Mouse (Mus musculus) forebrain, postnatal 0 days (tissue): ENCODE measurements around the gene Nfat5. TPM values are rescaled to one million over a fixed set of nuclear protein-coding genes. Genes with fewer than 3 reads are reported as not detected.

ENCODE experiments used
- ATAC-seq: fragments of 200-750 bp; cut with Nextera tagmentation; 2 replicates; pipeline ENCODE4 v1.8.0; 2017; ENCODE audit warnings: mild to moderate bottlenecking, moderate library complexity
- DNase-seq: peaks from one replicate; pipeline ENCODE4 v3.0.0-alpha.2; 2015
- H3K27ac ChIP-seq: fragments of 300-500 bp; sonication (generic); 2 replicates; pipeline ENCODE4 v1.5.1; 2014; ENCODE audit warnings: low read depth, mild to moderate bottlenecking, antibody characterized with exemption, low read length, moderate library complexity, mixed read lengths
- H3K27me3 ChIP-seq: fragments of 300-500 bp; sonication (generic); 2 replicates; pipeline ENCODE4 v1.6.1; 2014; ENCODE audit warnings: mild to moderate bottlenecking, low read length, mixed read lengths; ENCODE audit not compliant: insufficient read depth
- H3K36me3 ChIP-seq: fragments of 300-500 bp; sonication (generic); 2 replicates; pipeline ENCODE4 v1.6.1; 2014; ENCODE audit warnings: mild to moderate bottlenecking, moderate library complexity; ENCODE audit not compliant: insufficient read depth
- H3K4me1 ChIP-seq: fragments of 300-500 bp; sonication (generic); 2 replicates; pipeline ENCODE4 v1.6.1; 2014; ENCODE audit warnings: antibody characterized with exemption; ENCODE audit not compliant: insufficient read depth
- H3K4me2 ChIP-seq: fragments of 300-500 bp; sonication (generic); 2 replicates; pipeline ENCODE4 v1.6.1; 2014; ENCODE audit warnings: low read depth, mild to moderate bottlenecking, moderate library complexity
- H3K4me3 ChIP-seq: fragments of 300-500 bp; sonication (generic); 2 replicates; pipeline ENCODE4 v1.5.1; 2014; ENCODE audit warnings: low read depth, low read length, mixed read lengths
- H3K9ac ChIP-seq: fragments of 300-500 bp; sonication (generic); 2 replicates; pipeline ENCODE4 v1.6.1; 2014; ENCODE audit warnings: mild to moderate bottlenecking
- H3K9me3 ChIP-seq: fragments of 300-500 bp; sonication (generic); 2 replicates; pipeline ENCODE4 v1.6.1; 2016; ENCODE audit warnings: low read length
- CTCF ChIP-seq: sonication (generic); IDR thresholded peaks from 2 replicates; pipeline ENCODE4 v1.5.1; 2016; ENCODE audit warnings: antibody characterized with exemption, control low read depth, low read depth
- WGBS: fragments of 180-500 bp; shearing (Covaris S2); extraction: QIAGEN DNeasy Blood & Tissue Kit; methylation state at CpG from one replicate; pipeline ENCODE4 v1.1.7; 2014; 5-methylcytosine and 5-hydroxymethylcytosine counted together
- polyA plus RNA-seq: library from polyadenylated mRNA; unstranded; fragments of >200 nt; fragmentation: Nextera tagmentation; extraction: Ambion mirVana; gene quantifications from 2 replicates; pipeline ENCODE4 v1.2.1, GENCODE M21; 2015
- total RNA-seq: library from RNA; depleted of rRNA; stranded (reverse); fragments of >200 nt; gene quantifications from 2 replicates; pipeline ENCODE4 v1.2.3, GENCODE M21; 2014

Gene Nfat5
- total and polyA plus RNA-seq, 2 experiments from 2014 or later: 4.2 to 22.1 TPM

DNA sequence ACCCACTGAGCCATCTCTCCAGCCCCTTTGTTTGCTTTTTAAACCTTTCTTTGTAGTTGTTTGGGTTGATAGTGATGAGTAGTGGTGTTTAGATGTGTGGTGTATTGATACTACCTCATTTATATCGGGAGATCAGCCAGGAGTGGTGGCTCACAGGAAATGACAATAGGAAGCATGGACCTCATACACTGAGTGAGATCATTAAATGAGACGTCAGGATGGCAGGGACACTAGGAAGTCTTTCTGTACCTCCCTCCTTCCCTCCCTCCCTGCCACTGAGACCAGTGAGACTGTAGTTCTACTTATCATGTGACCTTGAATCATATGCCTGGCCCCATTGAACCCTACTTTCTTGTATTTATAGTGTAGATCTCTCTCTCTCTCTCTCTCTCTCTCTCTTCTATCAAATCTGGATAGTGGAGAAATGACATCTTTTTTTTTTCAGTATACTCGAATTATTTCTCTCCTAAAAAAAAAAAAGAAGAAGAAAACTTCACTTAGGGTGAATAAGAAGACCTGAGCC, 23.6 kb upstream of the Nfat5 start:
- 53% methylated on average over 3 of the region's 3 CpGs for WGBS
- no peak for DNase-seq
- Histone ChIP-seq H3K27me3 (no peaks in the 10 kb centered on the region), H3K9me3 (no peaks in the 10 kb centered on the region), H3K4me1 (no peaks in the 10 kb centered on the region), H3K27ac (no peak overlapping the region), H3K36me3 (no peaks in the 10 kb centered on the region), H3K4me3 (no peak overlapping the region), H3K9ac (no peak overlapping the region), H3K4me2 (no peak overlapping the region)
- ATAC-seq: no peak
- TF ChIP-seq CTCF: no peak

GRCm38 (mm10) chr8:107270287-107270686, 23.0 kb upstream of the Nfat5 start:
- Histone ChIP-seq H3K4me2 (no peak overlapping the region), H3K27ac (no peak overlapping the region), H3K4me3 (no peak overlapping the region), H3K36me3 (no peaks in the 10 kb centered on the region), H3K4me1 (no peaks in the 10 kb centered on the region), H3K27me3 (no peaks in the 10 kb centered on the region), H3K9me3 (no peaks in the 10 kb centered on the region), H3K9ac (no peak overlapping the region)
- 82% methylated on average over 4 of the region's 4 CpGs for WGBS
- DNase-seq (no peak), ATAC-seq (no peak)
- no peak for TF ChIP-seq CTCF

DNA sequence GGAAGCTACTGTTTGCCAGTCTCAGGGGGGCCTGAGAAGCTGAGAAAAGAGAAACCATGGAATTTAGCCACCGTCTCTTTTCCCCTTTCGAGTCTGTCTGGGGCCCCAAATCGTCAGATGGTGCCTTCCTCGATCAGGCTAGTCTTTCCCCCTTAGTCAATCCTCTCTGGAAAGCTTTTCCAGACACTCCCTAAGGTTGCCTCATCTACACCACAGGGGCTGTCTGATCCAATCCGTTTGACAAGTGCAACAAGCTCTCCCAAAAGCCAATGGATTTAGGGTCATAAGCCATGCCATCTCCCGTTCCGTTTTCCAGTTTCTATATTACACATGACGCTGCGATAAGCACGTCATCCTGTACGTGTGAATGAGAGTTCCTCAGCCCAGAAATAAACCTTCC, 22.5 kb upstream of the Nfat5 start:
- no peak for TF ChIP-seq CTCF
- H3K27me3 ChIP-seq: no peaks in the 10 kb centered on the region
- H3K27ac ChIP-seq: no peak overlapping the region
- H3K4me2 ChIP-seq: no peak overlapping the region
- H3K9me3 ChIP-seq: no peaks in the 10 kb centered on the region
- DNase-seq (no peak), ATAC-seq (no peak)
- no peaks in the 10 kb centered on the region for H3K4me1 ChIP-seq
- no peak overlapping the region for H3K9ac ChIP-seq
- 77% methylated on average over 11 of the region's 11 CpGs for WGBS
- H3K36me3 ChIP-seq: no peaks in the 10 kb centered on the region
- H3K4me3 ChIP-seq: no peak overlapping the region

- DNase-seq: no peak
Measured at GRCm38 (mm10) chr8:107277323-107277883, 15.9 kb upstream of the Nfat5 start.

GRCm38 (mm10) chr8:107278571-107278970, 14.7 kb upstream of the Nfat5 start:
- Histone ChIP-seq H3K9me3 (no peaks in the 10 kb centered on the region), H3K4me2 (no peak overlapping the region), H3K27me3 (no peaks in the 10 kb centered on the region), H3K9ac (no peak overlapping the region), H3K27ac (no peak overlapping the region), H3K4me3 (no peak overlapping the region), H3K36me3 (no peaks in the 10 kb centered on the region), H3K4me1 (no peaks in the 10 kb centered on the region)
- 88% methylated on average over 1 of the region's 1 CpGs for WGBS
- TF ChIP-seq CTCF: no peak
- ATAC-seq (no peak), DNase-seq (no peak)

More at GRCm38 (mm10) chr8:107277323-107277883, 15.9 kb upstream of the Nfat5 start:
- Histone ChIP-seq H3K27ac (no peak overlapping the region), H3K9ac (no peak overlapping the region), H3K36me3 (no peaks in the 10 kb centered on the region), H3K4me2 (no peak overlapping the region), H3K27me3 (no peaks in the 10 kb centered on the region), H3K4me1 (no peaks in the 10 kb centered on the region), H3K4me3 (no peak overlapping the region), H3K9me3 (no peaks in the 10 kb centered on the region)
- TF ChIP-seq CTCF: no peak
- ATAC-seq: no peak
- 77% methylated on average over 5 of the region's 5 CpGs for WGBS

DNA sequence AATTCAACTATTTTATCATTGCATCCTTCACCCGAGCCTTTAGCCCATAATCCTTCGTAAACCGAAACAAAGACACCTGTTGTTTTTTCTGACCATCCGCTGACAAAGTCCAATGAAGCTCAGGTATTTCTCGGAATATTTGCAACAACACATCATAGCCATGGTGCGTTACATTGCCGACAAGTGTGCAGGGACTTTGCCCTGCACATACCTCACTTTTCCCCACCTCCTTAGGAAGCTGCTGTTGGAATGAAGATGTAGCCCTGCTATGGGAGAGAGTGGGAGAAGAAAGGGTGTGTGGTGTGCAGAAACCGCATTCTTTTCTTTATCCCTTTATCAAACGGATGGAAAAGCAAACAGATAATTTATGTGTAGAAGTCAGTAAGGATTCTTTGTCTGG, 6.6 kb upstream of the Nfat5 start:
- ATAC-seq: no peak
- Histone ChIP-seq H3K4me1 (no peaks in the 10 kb centered on the region), H3K27ac (no peak overlapping the region), H3K4me3 (no peak overlapping the region), H3K36me3 (no peaks in the 10 kb centered on the region), H3K27me3 (no peaks in the 10 kb centered on the region), H3K9ac (no peak overlapping the region), H3K4me2 (no peak overlapping the region), H3K9me3 (no peaks in the 10 kb centered on the region)
- 79% methylated on average over 9 of the region's 9 CpGs for WGBS
- no peak for DNase-seq
- no peak for TF ChIP-seq CTCF

DNA sequence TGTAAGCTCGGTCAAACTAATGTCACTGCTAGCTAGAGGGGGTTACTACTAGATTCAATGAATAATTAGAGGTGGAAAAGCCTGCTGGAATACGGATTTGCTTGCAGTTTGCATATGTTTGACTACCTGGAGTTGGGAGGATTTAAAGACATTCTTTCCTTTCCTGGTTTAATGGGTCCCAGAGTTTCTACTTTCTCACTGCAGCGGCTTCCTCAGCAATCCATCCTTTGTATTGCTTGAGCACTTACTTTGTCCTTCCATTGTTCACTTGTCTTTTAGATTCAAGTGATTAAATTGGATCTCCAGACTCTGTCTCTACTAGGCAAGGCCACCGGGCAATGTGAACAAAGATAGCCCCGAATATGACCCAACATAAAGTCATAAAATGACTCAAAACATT, 5.7 kb upstream of the Nfat5 start:
- 51% methylated on average over 5 of the region's 5 CpGs for WGBS
- DNase-seq (no peak), ATAC-seq (no peak)
- no peaks in the 10 kb centered on the region for H3K27me3 ChIP-seq
- no peaks in the 10 kb centered on the region for H3K36me3 ChIP-seq
- no peak overlapping the region for H3K27ac ChIP-seq
- H3K4me3 ChIP-seq: no peak overlapping the region
- H3K9me3 ChIP-seq: no peaks in the 10 kb centered on the region
- H3K9ac ChIP-seq: no peak overlapping the region
- no peak overlapping the region for H3K4me2 ChIP-seq
- TF ChIP-seq CTCF: no peak
- no peaks in the 10 kb centered on the region for H3K4me1 ChIP-seq

DNA sequence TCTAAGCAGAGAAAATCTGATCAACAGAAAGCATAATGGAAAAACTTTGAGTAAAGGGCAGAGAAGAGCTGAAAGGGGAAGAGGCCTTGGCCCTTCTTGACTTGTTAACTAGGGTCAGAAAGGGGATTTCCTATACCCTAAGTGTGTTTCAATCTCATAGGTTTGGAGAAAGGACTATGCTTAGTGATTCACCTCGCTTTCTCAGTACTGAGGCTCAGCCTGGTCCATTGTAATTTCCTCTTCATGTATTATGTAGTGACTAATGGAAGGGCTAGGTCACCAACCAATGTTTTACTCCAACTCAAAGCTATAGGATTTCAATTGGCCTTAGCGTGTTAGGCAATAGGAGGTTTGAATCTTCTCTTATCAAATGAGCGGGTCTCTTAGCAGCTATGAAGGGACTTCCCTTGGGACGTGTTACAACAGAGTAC, 2.1 kb upstream of the Nfat5 start:
- Histone ChIP-seq H3K9ac (no peak overlapping the region), H3K4me3 (no peak overlapping the region), H3K36me3 (no peaks in the 10 kb centered on the region), H3K4me2 (no peak overlapping the region), H3K9me3 (no peaks in the 10 kb centered on the region), H3K4me1 (peaks cover 4% of the 10 kb centered on the region; the same call in 1 of the 2 replicates), H3K27ac (no peak overlapping the region), H3K27me3 (no peaks in the 10 kb centered on the region)
- TF ChIP-seq CTCF: no peak
- 88% methylated on average over 4 of the region's 4 CpGs for WGBS
- ATAC-seq (no peak), DNase-seq (no peak)
